Mouse (Mus musculus): ENCODE measurements around the gene Otub1.

- TF ChIP-seq EP300 (IDR thresholded peaks at IDR 0.05; ENCODE audit: low read depth): no peak
- TF ChIP-seq CTCF (IDR thresholded peaks at IDR 0.05; ENCODE audit: low read depth): no peak
Observed at GRCm38 (mm10) chr19:7161064-7161463, 45.1 kb downstream of the Otub1 start.

Data from liver, embryonic 14.5 days (tissue).